Mouse (Mus musculus): Measurements from ENCODE around the gene Igsf3.

Gene Igsf3

GRCm38 (mm10) chr3:101377256-101378024 lies 557 bp downstream of the Igsf3 start:
- peak; percentile 32 for DNase-seq

- DNase-seq = no peak
These were observed 1.2 kb downstream of the Igsf3 start for GRCm38 (mm10) chr3:101378102-101378501.

- peak; percentile 72 for DNase-seq
These were observed 2.9 kb downstream of the Igsf3 start for GRCm38 (mm10) chr3:101379789-101380188.

GRCm38 (mm10) chr3:101381691-101382090 lies 4.8 kb downstream of the Igsf3 start:
- no peak for DNase-seq

- no peak for DNase-seq
These were observed 5.9 kb downstream of the Igsf3 start for GRCm38 (mm10) chr3:101382751-101383150.

GRCm38 (mm10) chr3:101386430-101387016 lies 9.6 kb downstream of the Igsf3 start:
- no peak for DNase-seq

GRCm38 (mm10) chr3:101387849-101388248 lies 11.0 kb downstream of the Igsf3 start:
- no peak for DNase-seq

- DNase-seq = no peak
These were observed 12.7 kb downstream of the Igsf3 start for GRCm38 (mm10) chr3:101389566-101389965.

- DNase-seq = no peak
These were observed 13.6 kb downstream of the Igsf3 start for GRCm38 (mm10) chr3:101390472-101390871.

- no peak for DNase-seq
These were observed 15.1 kb downstream of the Igsf3 start for GRCm38 (mm10) chr3:101391991-101392390.

- no peak for DNase-seq
These were observed 16.3 kb downstream of the Igsf3 start for GRCm38 (mm10) chr3:101393103-101393644.

GRCm38 (mm10) chr3:101393659-101394539 lies 17.0 kb downstream of the Igsf3 start:
- no peak for DNase-seq

GRCm38 (mm10) chr3:101395341-101395740 lies 18.5 kb downstream of the Igsf3 start:
- DNase-seq = no peak

GRCm38 (mm10) chr3:101396061-101396460 lies 19.2 kb downstream of the Igsf3 start:
- DNase-seq = no peak

GRCm38 (mm10) chr3:101396726-101397263 lies 19.9 kb downstream of the Igsf3 start:
- DNase-seq = no peak

- DNase-seq = no peak
These were observed 20.5 kb downstream of the Igsf3 start for GRCm38 (mm10) chr3:101397422-101397821.

- DNase-seq = no peak
These were observed 21.3 kb downstream of the Igsf3 start for GRCm38 (mm10) chr3:101398071-101398786.

GRCm38 (mm10) chr3:101398877-101399276 lies 22.0 kb downstream of the Igsf3 start:
- no peak for DNase-seq

- DNase-seq = no peak
These were observed 24.6 kb downstream of the Igsf3 start for GRCm38 (mm10) chr3:101401501-101401900.

GRCm38 (mm10) chr3:101404620-101405415 lies 27.9 kb downstream of the Igsf3 start:
- no peak for DNase-seq

- peak; percentile 69 for DNase-seq
These were observed 28.6 kb downstream of the Igsf3 start for GRCm38 (mm10) chr3:101405495-101405894.
